Mouse (Mus musculus): ENCODE measurements around the gene Tcl1b1. TPM values are rescaled to one million over a fixed set of nuclear protein-coding genes. Genes with fewer than 3 reads are reported as not detected.

Tcl1b1 gene
- polyA plus RNA-seq (2014; fragmentation: Illumina TruSeq; extraction: RNeasy Lipid Tissue Mini Kit (QIAGEN cat#74804); ENCODE audit: insufficient read depth, low read depth, low replicate concordance): not detected

DNA sequence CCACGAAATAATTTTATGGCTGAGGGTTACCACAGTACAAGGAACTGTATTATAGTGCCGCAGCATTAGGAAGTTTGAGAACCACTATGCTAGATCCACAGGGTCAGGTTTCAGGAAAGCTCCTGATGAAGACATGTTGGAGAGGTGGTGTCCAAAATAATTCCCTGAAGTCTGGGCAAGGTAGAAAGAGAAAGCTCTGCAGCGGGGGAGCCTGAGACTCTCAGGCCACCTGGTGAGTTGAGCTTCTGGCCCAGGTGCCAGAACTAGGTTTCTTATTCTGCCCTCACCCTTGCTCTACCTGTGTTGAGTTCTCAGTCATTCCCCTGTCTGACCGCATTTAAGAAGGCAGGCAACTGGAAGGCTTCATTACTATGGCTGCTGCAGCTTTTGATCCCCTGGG is at the start of gene Tcl1b1:
Gene Tcl1b1 (plus strand): TSS at position 301 of the 400 bp plus-strand sequence.

GRCm38 (mm10) chr12:105145714-105146113 is 13.8 kb upstream of the Tcl1b1 start, which contains the start of gene Tcl1b2:
Gene Tcl1b2, plus strand, starts transcription at chr12:105146014.

GRCm38 (mm10) chr12:105176044-105176443 is 16.6 kb downstream of the Tcl1b1 start, which contains the start of gene Tcl1b5:
Gene Tcl1b5, plus strand, starts transcription at chr12:105176344.

DNA sequence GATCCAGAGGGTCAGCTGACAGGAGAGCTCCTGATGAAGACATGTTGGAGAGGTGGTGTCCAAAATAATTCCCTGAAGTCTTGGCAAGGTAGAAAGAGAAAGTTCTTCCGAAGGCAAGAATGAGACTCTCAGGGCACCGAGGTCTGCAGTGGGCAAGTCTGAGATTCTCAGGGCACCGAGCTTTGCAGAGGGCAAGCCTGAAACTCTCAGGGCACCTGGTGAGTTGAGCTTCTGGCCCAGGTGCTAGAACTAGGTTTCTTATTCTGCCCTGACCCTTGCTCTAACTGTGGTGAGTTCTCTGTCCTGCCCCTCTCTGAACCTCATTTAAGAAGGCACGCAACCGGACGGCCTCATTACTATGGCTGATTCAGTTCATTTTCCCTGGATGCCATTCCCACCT is 31.3 kb downstream of the Tcl1b1 start, which contains the start of gene Tcl1b3:
Gene Tcl1b3 (plus strand): TSS at position 301 of the 400 bp plus-strand sequence.

DNA sequence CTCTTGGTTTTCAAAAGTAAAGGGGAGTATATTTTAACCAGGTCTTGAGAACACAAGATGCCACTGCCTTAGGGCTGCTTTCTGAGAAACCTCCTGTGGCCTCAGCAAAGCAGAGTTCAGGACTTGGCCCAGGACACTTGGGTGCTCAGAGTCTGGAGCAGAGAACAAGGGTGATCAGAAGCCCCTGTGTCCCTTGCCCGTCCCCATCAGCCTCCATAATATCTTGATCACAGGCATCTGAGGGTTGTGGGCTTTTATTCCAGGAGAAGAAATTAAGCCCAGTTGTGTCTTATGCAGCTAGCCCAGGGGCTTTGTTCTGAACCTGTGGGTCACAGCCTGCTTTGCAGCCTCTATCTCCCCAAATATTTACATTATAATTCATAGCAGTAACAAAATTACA is 42.2 kb downstream of the Tcl1b1 start, which contains the start of gene Tcl1b4:
Gene Tcl1b4 (plus strand): TSS at position 301 of the 400 bp plus-strand sequence.

Other genes starting within 250 kb of the Tcl1b1 start
- gene Syne3, start 149.9 kb upstream of the Tcl1b1 start, polyA plus RNA-seq (2014; fragmentation: Illumina TruSeq; extraction: RNeasy Lipid Tissue Mini Kit (QIAGEN cat#74804); ENCODE audit: insufficient read depth, low read depth, low replicate concordance): 1.1 TPM
- gene Glrx5, start 127.0 kb upstream of the Tcl1b1 start, polyA plus RNA-seq (2014; fragmentation: Illumina TruSeq; extraction: RNeasy Lipid Tissue Mini Kit (QIAGEN cat#74804); ENCODE audit: insufficient read depth, low read depth, low replicate concordance): 42.4 TPM
- not detected for gene Tcl1b2, start 13.7 kb upstream of the Tcl1b1 start, polyA plus RNA-seq (2014; fragmentation: Illumina TruSeq; extraction: RNeasy Lipid Tissue Mini Kit (QIAGEN cat#74804); ENCODE audit: insufficient read depth, low read depth, low replicate concordance)
- not detected for gene Tcl1b5, start 16.7 kb downstream of the Tcl1b1 start, polyA plus RNA-seq (2014; fragmentation: Illumina TruSeq; extraction: RNeasy Lipid Tissue Mini Kit (QIAGEN cat#74804); ENCODE audit: insufficient read depth, low read depth, low replicate concordance)
- gene Tcl1b3, start 31.4 kb downstream of the Tcl1b1 start, polyA plus RNA-seq (2014; fragmentation: Illumina TruSeq; extraction: RNeasy Lipid Tissue Mini Kit (QIAGEN cat#74804); ENCODE audit: insufficient read depth, low read depth, low replicate concordance): not detected
- gene Tcl1b4, start 42.3 kb downstream of the Tcl1b1 start, polyA plus RNA-seq (2014; fragmentation: Illumina TruSeq; extraction: RNeasy Lipid Tissue Mini Kit (QIAGEN cat#74804); ENCODE audit: insufficient read depth, low read depth, low replicate concordance): not detected
- gene Tcl1, start 63.1 kb downstream of the Tcl1b1 start, polyA plus RNA-seq (2014; fragmentation: Illumina TruSeq; extraction: RNeasy Lipid Tissue Mini Kit (QIAGEN cat#74804); ENCODE audit: insufficient read depth, low read depth, low replicate concordance): not detected
- gene Tunar, start 174.2 kb downstream of the Tcl1b1 start, polyA plus RNA-seq (2014; fragmentation: Illumina TruSeq; extraction: RNeasy Lipid Tissue Mini Kit (QIAGEN cat#74804); ENCODE audit: insufficient read depth, low read depth, low replicate concordance): not detected

Measured in lung, adult 10 weeks (tissue).